Mouse (Mus musculus) heart, adult 2 months (tissue): Measurements from ENCODE around the gene Cybrd1.

Experiments
- CTCF ChIP-seq: fragments of 200-600 bp; IDR thresholded peaks from 2 replicates; pipeline ENCODE4 v1.8.1; 2022; ENCODE audit warnings: antibody characterized with exemption, mild to moderate bottlenecking, moderate library complexity
- EP300 ChIP-seq: fragments of 200-500 bp; IDR thresholded peaks from 2 replicates; pipeline ENCODE4 v1.6.1; 2011; ENCODE audit warnings: low read depth, low read length, control low read depth; ENCODE audit not compliant: insufficient read depth
- POLR2A ChIP-seq: fragments of 200-500 bp; IDR thresholded peaks from 2 replicates; pipeline ENCODE4 v1.6.1; 2011; ENCODE audit warnings: mild to moderate bottlenecking, low read depth, low read length, control low read depth; ENCODE audit not compliant: insufficient read depth

- no peak for TF ChIP-seq CTCF
- TF ChIP-seq POLR2A, result no peak
- no peak for TF ChIP-seq EP300
Measured at GRCm38 (mm10) chr2:71168461-71169021, 50.8 kb downstream of the Cybrd1 start.
